Mouse (Mus musculus) forebrain, embryonic 13.5 days (tissue): ENCODE measurements around the gene Chst1. TPM values are rescaled to one million over a fixed set of nuclear protein-coding genes. Genes with fewer than 3 reads are reported as not detected.

Source experiments
- ATAC-seq: fragments of 200-750 bp; cut with Nextera tagmentation; 2 replicates; pipeline ENCODE4 v1.8.0; 2017
- H3K27ac ChIP-seq: fragments of 300-500 bp; sonication (generic); 2 replicates; pipeline ENCODE4 v1.5.1; 2015; ENCODE audit warnings: inconsistent platforms, mild to moderate bottlenecking, moderate library complexity
- H3K27me3 ChIP-seq: fragments of 300-500 bp; sonication (generic); 2 replicates; pipeline ENCODE4 v1.6.1; 2015; ENCODE audit warnings: mild to moderate bottlenecking, inconsistent platforms
- H3K36me3 ChIP-seq: fragments of 300-500 bp; sonication (generic); 2 replicates; pipeline ENCODE4 v1.6.1; 2015; ENCODE audit warnings: mild to moderate bottlenecking, inconsistent platforms; ENCODE audit not compliant: poor library complexity, severe bottlenecking
- H3K4me1 ChIP-seq: fragments of 300-500 bp; sonication (generic); 2 replicates; pipeline ENCODE4 v1.6.1; 2015; ENCODE audit warnings: inconsistent platforms
- H3K4me2 ChIP-seq: fragments of 300-500 bp; sonication (generic); 2 replicates; pipeline ENCODE4 v1.6.1; 2015; ENCODE audit warnings: inconsistent platforms, mild to moderate bottlenecking, moderate library complexity
- H3K4me3 ChIP-seq: fragments of 300-500 bp; sonication (generic); 2 replicates; pipeline ENCODE4 v1.5.1; 2015; ENCODE audit warnings: mild to moderate bottlenecking, inconsistent platforms
- H3K9ac ChIP-seq: fragments of 300-500 bp; sonication (generic); 2 replicates; pipeline ENCODE4 v1.6.1; 2015; ENCODE audit warnings: mild to moderate bottlenecking, inconsistent platforms
- H3K9me3 ChIP-seq: fragments of 300-500 bp; sonication (generic); replicated peaks from 2 replicates; pipeline ENCODE4 v1.6.1; 2016; ENCODE audit warnings: inconsistent platforms
- WGBS: fragments of 180-500 bp; shearing (Covaris S2); methylation state at CpG from one replicate; pipeline ENCODE4 v1.1.7; 2015; 5-methylcytosine and 5-hydroxymethylcytosine counted together
- microRNA-seq: library from miRNA; unstranded; fragments of <30 nt; microRNA quantifications from one replicate; pipeline ENCODE4, GENCODE M21; 2016
- polyA plus RNA-seq: library from polyadenylated mRNA; unstranded; fragments of >200 nt; fragmentation: Nextera tagmentation; extraction: Ambion mirVana; gene quantifications from 2 replicates; pipeline ENCODE4 v1.2.1, GENCODE M21; 2015

Gene Chst1
- polyA plus RNA-seq, 1 experiment from 2014 or later = 18.9 TPM

DNA sequence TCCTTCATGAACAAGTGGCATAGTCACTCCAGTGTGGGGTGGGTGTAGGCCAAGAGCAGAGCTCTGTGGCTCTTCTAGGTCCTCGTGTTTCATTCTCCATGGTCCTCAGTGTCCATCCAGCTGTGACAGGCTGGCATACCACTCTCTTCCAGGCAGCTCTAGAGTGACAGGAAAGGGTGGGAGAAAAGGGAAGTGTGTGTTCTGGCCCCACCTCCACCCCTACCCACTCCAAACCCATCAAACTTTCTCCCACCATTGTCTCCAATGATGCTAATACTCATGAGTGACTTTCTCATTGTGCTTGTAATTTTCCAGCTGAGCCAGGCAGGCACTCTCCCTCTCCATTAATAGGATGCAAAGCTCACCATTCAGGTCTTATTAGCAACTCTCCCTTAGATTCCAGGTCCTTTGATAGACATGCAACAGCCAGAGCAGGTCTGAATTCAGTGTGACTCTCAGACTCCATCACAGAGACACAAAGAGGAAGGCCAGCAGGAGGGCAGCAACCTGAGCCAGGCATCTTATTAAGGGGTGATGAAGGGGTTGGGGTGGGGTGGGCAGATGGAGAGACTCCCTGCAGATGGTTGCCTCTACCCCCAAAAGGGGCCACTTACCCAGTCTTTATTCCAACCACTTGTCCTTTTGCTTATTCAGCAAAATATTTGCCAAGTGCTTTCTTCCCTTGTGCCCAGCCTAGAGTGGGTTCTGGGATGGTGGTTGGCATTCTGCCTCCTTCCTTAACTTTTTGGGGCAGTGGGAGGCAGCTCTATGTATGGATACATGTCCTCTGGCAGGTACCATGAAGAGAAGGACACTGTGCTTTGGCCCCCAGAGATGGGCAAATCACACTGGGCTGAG is 59.0 kb downstream of the Chst1 start:
- Histone ChIP-seq H3K36me3 (no peaks in the 10 kb centered on the region), H3K27me3 (no peaks in the 10 kb centered on the region), H3K27ac (no peak overlapping the region), H3K4me3 (no peak overlapping the region), H3K9me3 (no peaks in the 10 kb centered on the region), H3K9ac (no peak overlapping the region), H3K4me1 (0 out of 2 replicates have a peak, but pooled peaks cover 7% of the 10 kb centered on the region), H3K4me2 (no peak overlapping the region)
- 0 out of 2 replicates have a peak, but pooled peaks have one; percentile 27 for ATAC-seq
- 26% methylated on average over 1 of the region's 1 CpGs for WGBS

DNA sequence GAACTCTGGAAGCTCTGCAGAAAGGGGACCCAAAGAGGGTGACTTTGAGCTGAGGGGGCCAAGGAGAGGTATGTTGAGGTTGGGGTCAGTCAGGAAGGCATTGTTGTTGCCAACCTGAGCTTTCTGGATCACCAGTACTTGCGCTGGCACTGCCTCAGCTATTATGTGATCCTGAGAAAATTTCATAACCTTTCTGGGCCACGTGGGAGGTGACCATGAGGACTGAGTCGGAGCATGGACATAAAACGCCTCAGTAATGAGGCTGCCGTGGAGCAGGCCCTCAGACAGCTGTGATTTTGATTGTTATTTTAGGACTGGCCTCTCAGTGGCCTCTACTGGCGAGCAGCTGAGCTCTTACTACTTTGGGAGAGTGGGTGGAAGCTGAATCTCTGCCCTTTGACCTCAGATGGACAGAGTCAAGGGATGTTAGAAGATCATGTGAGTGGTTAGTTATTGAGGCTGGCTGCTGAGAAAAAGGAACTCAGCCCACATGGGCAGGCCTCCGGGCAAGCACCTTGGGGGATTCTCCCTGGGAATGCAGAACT is 60.1 kb downstream of the Chst1 start:
- Histone ChIP-seq H3K27ac (no peak overlapping the region), H3K9me3 (no peaks in the 10 kb centered on the region), H3K4me2 (no peak overlapping the region), H3K27me3 (no peaks in the 10 kb centered on the region), H3K4me1 (peaks cover 17% of the 10 kb centered on the region), H3K9ac (no peak overlapping the region), H3K36me3 (no peaks in the 10 kb centered on the region), H3K4me3 (no peak overlapping the region)
- no peak for ATAC-seq
- 78% methylated on average over 7 of the region's 7 CpGs for WGBS

DNA sequence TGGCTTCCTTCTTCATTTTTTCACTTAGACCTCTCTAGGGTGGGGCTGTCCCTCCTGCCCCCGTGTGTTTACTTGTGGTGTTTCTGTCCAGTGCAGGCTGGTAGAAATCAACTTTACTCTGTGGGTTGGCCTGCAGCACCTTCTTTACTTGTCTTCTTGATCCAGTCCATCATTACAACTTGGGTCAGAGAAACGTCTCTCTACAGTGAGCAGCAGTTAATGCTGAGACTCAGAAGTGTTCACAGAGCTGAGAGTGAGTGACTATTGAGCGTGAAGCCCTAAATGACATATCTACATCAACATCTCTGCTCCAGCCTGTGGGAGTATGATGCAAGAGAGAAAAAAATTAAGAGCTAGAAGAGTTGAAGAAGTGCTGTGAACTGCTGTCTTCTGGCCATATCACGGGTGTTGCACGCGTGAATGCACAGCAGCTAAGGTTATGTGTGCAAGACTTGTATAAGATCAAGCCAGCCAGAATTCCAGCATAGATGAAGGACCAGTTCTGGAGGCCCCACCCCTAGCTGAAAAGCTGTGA is 63.1 kb downstream of the Chst1 start:
- no peak overlapping the region for H3K4me2 ChIP-seq
- no peak overlapping the region for H3K4me3 ChIP-seq
- ATAC-seq = no peak
- WGBS = 89% methylated on average over 6 of the region's 6 CpGs
- H3K9ac ChIP-seq = no peak overlapping the region
- H3K9me3 ChIP-seq = no peaks in the 10 kb centered on the region
- peaks cover 17% of the 10 kb centered on the region for H3K4me1 ChIP-seq
- no peak overlapping the region for H3K27ac ChIP-seq
- H3K27me3 ChIP-seq = no peaks in the 10 kb centered on the region
- no peaks in the 10 kb centered on the region for H3K36me3 ChIP-seq

Small RNAs within 50 kb of the gene (microRNA-seq; reads per million reads assigned to microRNA genes)
- gene Mir7221 (not detected), gene Mir7222 (not detected)

Other genes with a start within 250 kb of the Chst1 start
- 33.8 and 33.9 TPM in 2 replicates for gene Pex16, start 225.0 kb upstream of the Chst1 start, polyA plus RNA-seq
- 1.5 and 2.4 TPM in 2 replicates for gene Large2, start 224.8 kb upstream of the Chst1 start, polyA plus RNA-seq
- gene 1700029I15Rik, start 217.2 kb upstream of the Chst1 start, polyA plus RNA-seq = 6.2 and 6.6 TPM in 2 replicates
- 66.9 and 71.1 TPM in 2 replicates for gene Mapk8ip1, start 198.4 kb upstream of the Chst1 start, polyA plus RNA-seq
- gene Cry2, start 165.7 kb upstream of the Chst1 start, polyA plus RNA-seq = 28.2 and 29.4 TPM in 2 replicates
- 6.7 and 9.0 TPM in 2 replicates for gene Slc35c1, start 139.2 kb upstream of the Chst1 start, polyA plus RNA-seq